Mouse (Mus musculus) left cerebral cortex, adult 2 months (tissue): Measurements from ENCODE around the gene Gm3952. TPM values are rescaled to one million over a fixed set of nuclear protein-coding genes. Genes with fewer than 3 reads are reported as not detected.

Source experiments
- DNase-seq, 2 experiments: peaks; one replicate each; pipeline ENCODE4 v3.0.0; 2021 to 2022; ENCODE audit warnings: low spot score in 2 of 2, mixed read lengths in 1 of 2; ENCODE audit errors: extremely low spot score in 1 of 2
- H3K27ac ChIP-seq: fragments of 200-600 bp; 2 replicates; pipeline ENCODE4 v1.8.1; 2022
- H3K4me3 ChIP-seq: fragments of 200-600 bp; 2 replicates; pipeline ENCODE4 v1.8.1; 2022
- CTCF ChIP-seq: fragments of 200-600 bp; IDR thresholded peaks from 2 replicates; pipeline ENCODE4 v1.8.1; 2022; ENCODE audit warnings: antibody characterized with exemption, mild to moderate bottlenecking, moderate library complexity
- intact Hi-C: fragments of 180-260 bp; cut with DNase I; formaldehyde crosslinking; loops from one replicate; pipeline ENCODE4 v1.15.1; 2025
- total RNA-seq, 2 experiments: library from RNA; stranded (reverse); gene quantifications; 2 replicates each; pipeline ENCODE4 v1.2.3; 2021

Gm3952 gene
- total RNA-seq, 2 experiments from 2014 or later, result not detected

DNA sequence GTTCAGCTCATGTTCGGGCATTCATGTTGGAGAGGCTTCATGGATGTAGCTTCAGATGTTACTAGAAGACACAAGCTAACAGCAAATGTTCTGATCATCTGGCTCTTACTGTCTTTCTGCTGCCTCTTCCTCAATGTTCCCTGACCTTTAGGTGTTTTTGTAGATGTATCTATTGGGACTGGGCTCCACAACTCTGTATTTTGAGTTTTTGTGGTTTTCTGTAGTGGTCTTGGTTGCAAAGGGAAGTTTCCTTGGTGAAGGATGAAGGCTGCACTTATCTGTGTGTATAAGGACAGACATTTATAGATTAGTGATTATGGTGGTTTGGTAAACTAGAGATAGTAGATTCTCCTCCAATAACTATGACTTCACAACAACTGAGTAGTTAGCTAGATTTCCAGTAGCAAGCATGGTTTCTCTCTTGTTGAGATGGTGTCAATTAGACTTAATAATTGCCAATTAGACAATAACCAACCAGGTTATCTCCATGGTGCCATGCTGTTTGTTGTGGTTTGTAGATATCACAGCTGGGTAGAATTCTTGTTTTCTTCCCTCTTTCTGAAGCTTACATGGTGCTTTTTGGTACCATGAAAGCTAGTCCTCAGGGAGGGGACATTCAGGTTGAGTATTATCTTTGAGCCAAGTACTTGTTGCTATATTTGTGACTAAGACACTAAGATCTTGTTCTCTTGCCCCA is 101.6 kb downstream of the Gm3952 start:
- intact Hi-C loops, result no loop called here
- TF ChIP-seq CTCF, result no peak
- DNase-seq, result no peak
- no peak overlapping the region for H3K27ac ChIP-seq
- no peak overlapping the region for H3K4me3 ChIP-seq

Other genes starting within 250 kb of the Gm3952 start
- 10 to 100 TPM; 44.6 to 48.3 TPM for gene Itgb1, start 113.0 kb downstream of the Gm3952 start, total RNA-seq